Mouse (Mus musculus): Measurements from ENCODE around the gene Eva1c. TPM values are rescaled to one million over a fixed set of nuclear protein-coding genes. Genes with fewer than 3 reads are reported as not detected.
A peak's percentile ranks its signal among the peaks of the same experiment; 100 is the strongest.

Gene Eva1c
- polyA plus RNA-seq, 1 experiment from 2014 or later = 0.43 TPM

GRCm38 (mm10) chr16:90882501-90882977, 56.0 kb downstream of the Eva1c start:
- DNase-seq (ENCODE audit: low spot score) = no peak
- H3K4me1 ChIP-seq = peaks cover 11% of the 10 kb centered on the region
- H3K9me3 ChIP-seq (replicated peaks) = no peaks in the 10 kb centered on the region
- no peaks in the 10 kb centered on the region for H3K27me3 ChIP-seq (ENCODE audit: low read depth, poor library complexity, severe bottlenecking)
- no peaks in the 10 kb centered on the region for H3K36me3 ChIP-seq
- WGBS = 69% methylated on average over 8 of the region's 8 CpGs
- H3K27ac ChIP-seq = peak overlapping the region; percentile 15; the same call in 1 of the 2 replicates
- H3K4me3 ChIP-seq = no peak overlapping the region

DNA sequence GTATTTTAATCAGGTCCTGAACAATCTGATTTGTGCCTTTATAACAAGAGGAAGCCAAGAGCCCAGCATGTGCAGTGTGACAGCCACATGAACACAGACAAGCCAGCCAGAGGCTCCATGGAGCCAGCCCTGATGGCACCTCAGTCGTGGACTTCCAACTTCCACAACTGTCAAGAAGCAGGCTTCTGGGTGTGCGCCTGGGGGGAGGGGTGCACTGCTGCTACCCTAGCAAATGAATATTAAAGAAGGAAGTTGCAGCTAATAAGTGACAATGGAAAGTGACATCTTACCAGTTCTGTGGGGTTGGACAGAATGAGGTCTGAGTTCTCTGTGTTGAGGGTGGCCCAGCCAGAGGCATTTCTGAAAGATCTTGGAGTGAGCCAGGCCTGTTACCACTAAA, 58.8 kb downstream of the Eva1c start:
- peaks cover 11% of the 10 kb centered on the region for H3K4me1 ChIP-seq
- no peaks in the 10 kb centered on the region for H3K27me3 ChIP-seq (ENCODE audit: low read depth, poor library complexity, severe bottlenecking)
- no peaks in the 10 kb centered on the region for H3K9me3 ChIP-seq (replicated peaks)
- no peak overlapping the region for H3K4me3 ChIP-seq
- 82% methylated on average over 2 of the region's 2 CpGs for WGBS
- H3K27ac ChIP-seq = no peak overlapping the region
- H3K36me3 ChIP-seq = no peaks in the 10 kb centered on the region
- DNase-seq (ENCODE audit: low spot score) = no peak

- Histone ChIP-seq H3K9me3 (replicated peaks) (no peaks in the 10 kb centered on the region), H3K27ac (no peak overlapping the region), H3K4me3 (no peak overlapping the region), H3K4me1 (peaks cover 11% of the 10 kb centered on the region), H3K27me3 (ENCODE audit: low read depth, poor library complexity, severe bottlenecking) (no peaks in the 10 kb centered on the region), H3K36me3 (no peaks in the 10 kb centered on the region)
- 65% methylated on average over 9 of the region's 9 CpGs for WGBS
- DNase-seq (ENCODE audit: low spot score) = no peak
These were observed 59.5 kb downstream of the Eva1c start for GRCm38 (mm10) chr16:90885781-90886565.

- Histone ChIP-seq H3K27ac (no peak overlapping the region), H3K27me3 (ENCODE audit: low read depth, poor library complexity, severe bottlenecking) (0 out of 2 replicates have a peak, but pooled peaks cover 5% of the 10 kb centered on the region), H3K4me3 (no peak overlapping the region), H3K4me1 (peaks cover 8% of the 10 kb centered on the region; the same call in 1 of the 2 replicates), H3K36me3 (no peaks in the 10 kb centered on the region), H3K9me3 (replicated peaks) (no peaks in the 10 kb centered on the region)
- WGBS = 86% methylated on average over 9 of the region's 9 CpGs
- DNase-seq (ENCODE audit: low spot score) = no peak
These were observed 64.2 kb downstream of the Eva1c start for GRCm38 (mm10) chr16:90890683-90891082.

DNA sequence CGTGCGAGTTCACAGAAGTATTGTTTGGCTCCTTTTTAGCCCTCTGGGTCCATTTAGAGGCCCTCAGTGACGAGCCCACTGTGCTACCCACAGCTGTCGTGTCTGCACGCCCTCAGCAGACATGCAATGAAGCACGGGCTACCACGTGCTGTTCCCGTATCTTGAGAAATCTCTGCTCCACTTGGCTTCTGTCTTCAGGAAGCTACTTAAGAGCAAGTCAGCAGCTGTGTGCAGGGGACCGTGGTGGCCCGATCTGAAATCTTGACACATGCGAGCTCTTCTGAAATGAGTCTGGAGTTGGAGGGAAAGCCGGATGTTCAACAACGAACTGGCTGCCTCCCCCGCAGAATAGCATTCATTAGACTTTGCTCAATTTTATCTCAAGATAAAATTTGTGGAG, 65.1 kb downstream of the Eva1c start:
- Histone ChIP-seq H3K9me3 (replicated peaks) (no peaks in the 10 kb centered on the region), H3K4me1 (peaks cover 4% of the 10 kb centered on the region; the same call in 1 of the 2 replicates), H3K4me3 (no peak overlapping the region), H3K27me3 (ENCODE audit: low read depth, poor library complexity, severe bottlenecking) (0 out of 2 replicates have a peak, but pooled peaks cover 5% of the 10 kb centered on the region), H3K36me3 (no peaks in the 10 kb centered on the region), H3K27ac (no peak overlapping the region)
- WGBS = 86% methylated on average over 14 of the region's 14 CpGs
- no peak for DNase-seq (ENCODE audit: low spot score)

GRCm38 (mm10) chr16:90892081-90892480, 65.6 kb downstream of the Eva1c start:
- WGBS = 73% methylated on average over 8 of the region's 8 CpGs

GRCm38 (mm10) chr16:90893019-90893418, 66.5 kb downstream of the Eva1c start:
- H3K9me3 ChIP-seq (replicated peaks) = no peaks in the 10 kb centered on the region
- no peaks in the 10 kb centered on the region for H3K36me3 ChIP-seq
- 84% methylated on average over 7 of the region's 7 CpGs for WGBS
- H3K4me3 ChIP-seq = no peak overlapping the region
- H3K4me1 ChIP-seq = peaks cover 4% of the 10 kb centered on the region; the same call in 1 of the 2 replicates
- no peak overlapping the region for H3K27ac ChIP-seq
- H3K27me3 ChIP-seq (ENCODE audit: low read depth, poor library complexity, severe bottlenecking) = 0 out of 2 replicates have a peak, but pooled peaks cover 5% of the 10 kb centered on the region
- no peak for DNase-seq (ENCODE audit: low spot score)

More at GRCm38 (mm10) chr16:90892081-90892480, 65.6 kb downstream of the Eva1c start:
- Histone ChIP-seq H3K27ac (no peak overlapping the region), H3K4me1 (peaks cover 4% of the 10 kb centered on the region; the same call in 1 of the 2 replicates), H3K36me3 (no peaks in the 10 kb centered on the region), H3K9me3 (replicated peaks) (no peaks in the 10 kb centered on the region), H3K4me3 (no peak overlapping the region), H3K27me3 (ENCODE audit: low read depth, poor library complexity, severe bottlenecking) (0 out of 2 replicates have a peak, but pooled peaks cover 5% of the 10 kb centered on the region)
- no peak for DNase-seq (ENCODE audit: low spot score)

DNA sequence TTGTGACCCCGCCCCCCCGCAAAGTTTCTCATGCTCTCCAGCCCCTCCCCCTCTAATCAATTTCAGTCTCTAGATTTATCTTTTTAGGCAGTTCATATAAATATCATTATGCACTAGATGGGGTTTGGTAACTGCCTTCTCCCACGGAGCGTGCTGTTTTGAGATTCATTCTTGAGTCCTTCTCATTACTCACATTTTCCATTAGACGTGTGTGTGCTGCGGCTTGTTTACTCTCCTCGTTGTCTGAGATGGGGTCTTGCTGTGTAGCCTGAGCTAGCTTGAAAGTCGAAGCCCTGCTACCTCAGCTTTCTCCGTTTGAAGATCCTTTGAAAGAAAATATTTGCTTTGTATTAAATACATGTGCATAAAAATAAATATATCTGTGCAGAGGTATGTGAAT, 67.3 kb downstream of the Eva1c start:
- DNase-seq (ENCODE audit: low spot score) = no peak
- WGBS = 74% methylated on average over 9 of the region's 9 CpGs
- H3K36me3 ChIP-seq = no peaks in the 10 kb centered on the region

GRCm38 (mm10) chr16:90897651-90898050, 71.1 kb downstream of the Eva1c start:
- Histone ChIP-seq H3K27me3 (ENCODE audit: low read depth, poor library complexity, severe bottlenecking) (0 out of 2 replicates have a peak, but pooled peaks cover 4% of the 10 kb centered on the region), H3K9me3 (replicated peaks) (no peaks in the 10 kb centered on the region), H3K36me3 (no peaks in the 10 kb centered on the region), H3K4me1 (no peaks in the 10 kb centered on the region), H3K27ac (no peak overlapping the region), H3K4me3 (no peak overlapping the region)
- no peak for DNase-seq (ENCODE audit: low spot score)
- 89% methylated on average over 3 of the region's 3 CpGs for WGBS

More for the DNA sequence above, 67.3 kb downstream of the Eva1c start:
- H3K4me3 ChIP-seq = no peak overlapping the region
- no peak overlapping the region for H3K27ac ChIP-seq
- H3K27me3 ChIP-seq (ENCODE audit: low read depth, poor library complexity, severe bottlenecking) = 0 out of 2 replicates have a peak, but pooled peaks cover 5% of the 10 kb centered on the region
- no peaks in the 10 kb centered on the region for H3K9me3 ChIP-seq (replicated peaks)
- peaks cover 4% of the 10 kb centered on the region; the same call in 1 of the 2 replicates for H3K4me1 ChIP-seq

DNA sequence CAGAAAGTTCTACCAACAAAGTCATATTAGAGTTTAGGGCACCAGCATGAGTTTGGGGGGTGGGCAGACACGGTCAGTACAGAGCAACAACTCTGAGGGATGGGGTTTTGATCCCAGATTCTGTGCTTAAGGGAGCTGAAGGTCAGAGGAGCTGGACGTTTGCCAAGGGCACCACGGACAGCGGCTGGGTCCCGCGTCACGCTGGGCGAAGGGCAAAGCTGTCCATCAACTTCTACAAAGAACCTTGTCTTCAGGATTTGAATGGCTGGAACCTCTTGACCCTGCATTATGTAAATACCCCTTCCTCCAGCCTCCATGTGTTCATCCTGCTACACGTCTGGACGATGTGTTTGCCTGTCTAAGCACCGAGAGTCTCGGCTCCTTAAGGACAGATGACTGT, 73.0 kb downstream of the Eva1c start:
- no peak overlapping the region for H3K27ac ChIP-seq
- 77% methylated on average over 12 of the region's 12 CpGs for WGBS
- no peaks in the 10 kb centered on the region for H3K36me3 ChIP-seq
- H3K4me1 ChIP-seq = no peaks in the 10 kb centered on the region
- no peak overlapping the region for H3K4me3 ChIP-seq
- H3K9me3 ChIP-seq (replicated peaks) = no peaks in the 10 kb centered on the region
- DNase-seq (ENCODE audit: low spot score) = no peak
- H3K27me3 ChIP-seq (ENCODE audit: low read depth, poor library complexity, severe bottlenecking) = no peaks in the 10 kb centered on the region

- Histone ChIP-seq H3K27ac (no peak overlapping the region), H3K36me3 (no peaks in the 10 kb centered on the region), H3K4me3 (no peak overlapping the region), H3K9me3 (replicated peaks) (no peaks in the 10 kb centered on the region), H3K4me1 (no peaks in the 10 kb centered on the region), H3K27me3 (ENCODE audit: low read depth, poor library complexity, severe bottlenecking) (no peaks in the 10 kb centered on the region)
- WGBS = 86% methylated on average over 4 of the region's 4 CpGs
- no peak for DNase-seq (ENCODE audit: low spot score)
These were observed 74.8 kb downstream of the Eva1c start for GRCm38 (mm10) chr16:90901364-90901763.

- Histone ChIP-seq H3K9me3 (replicated peaks) (no peaks in the 10 kb centered on the region), H3K36me3 (no peaks in the 10 kb centered on the region), H3K4me1 (no peaks in the 10 kb centered on the region), H3K27me3 (ENCODE audit: low read depth, poor library complexity, severe bottlenecking) (no peaks in the 10 kb centered on the region), H3K4me3 (no peak overlapping the region), H3K27ac (no peak overlapping the region)
- DNase-seq (ENCODE audit: low spot score) = no peak
- WGBS = 39% methylated on average over 5 of the region's 5 CpGs
These were observed 76.8 kb downstream of the Eva1c start for GRCm38 (mm10) chr16:90903300-90903699.

DNA sequence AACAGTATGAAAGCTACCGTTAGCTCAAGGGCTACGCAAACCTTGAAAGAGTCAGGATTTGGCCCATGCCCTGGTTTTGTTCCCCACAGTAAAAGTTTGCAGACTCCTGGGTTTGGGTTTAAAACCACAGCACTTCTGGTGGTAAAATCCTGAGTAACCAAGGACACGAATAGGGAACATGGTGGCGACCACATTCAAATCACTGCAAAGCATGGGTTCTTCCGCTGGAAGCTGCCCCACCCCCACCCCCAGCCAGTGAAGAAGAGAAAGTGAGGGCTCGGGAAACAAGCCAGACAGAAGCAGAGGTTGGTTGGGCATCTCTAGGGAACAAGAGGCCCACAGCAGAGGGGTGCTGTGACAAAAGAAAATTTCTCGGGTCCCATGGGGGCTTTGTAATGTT, 80.7 kb downstream of the Eva1c start:
- Histone ChIP-seq H3K36me3 (no peaks in the 10 kb centered on the region), H3K9me3 (replicated peaks) (no peaks in the 10 kb centered on the region), H3K27ac (no peak overlapping the region), H3K4me1 (no peaks in the 10 kb centered on the region), H3K27me3 (ENCODE audit: low read depth, poor library complexity, severe bottlenecking) (no peaks in the 10 kb centered on the region), H3K4me3 (no peak overlapping the region)
- WGBS = 74% methylated on average over 7 of the region's 7 CpGs
- DNase-seq (ENCODE audit: low spot score) = no peak
